Mouse (Mus musculus) limb, embryonic 13.5 days (tissue): ENCODE data around the gene Actr2. TPM values are rescaled to one million over a fixed set of nuclear protein-coding genes. Genes with fewer than 3 reads are reported as not detected.
A peak's percentile ranks its signal among the peaks of the same experiment; 100 is the strongest.

Source experiments
- ATAC-seq: fragments of 200-750 bp; cut with Nextera tagmentation; 2 replicates; pipeline ENCODE4 v1.8.0; 2017; ENCODE audit warnings: low read depth, moderate number of reproducible peaks, moderate TSS enrichment; ENCODE audit not compliant: low FRiP score
- H3K27ac ChIP-seq: fragments of 300-500 bp; sonication (generic); 2 replicates; pipeline ENCODE4 v1.5.1; 2015; ENCODE audit warnings: inconsistent platforms, mild to moderate bottlenecking, moderate library complexity
- H3K27me3 ChIP-seq: fragments of 300-500 bp; sonication (generic); 2 replicates; pipeline ENCODE4 v1.6.1; 2015; ENCODE audit warnings: mild to moderate bottlenecking, inconsistent platforms
- H3K36me3 ChIP-seq: fragments of 300-500 bp; sonication (generic); 2 replicates; pipeline ENCODE4 v1.6.1; 2015; ENCODE audit warnings: inconsistent platforms, mild to moderate bottlenecking, moderate library complexity
- H3K4me1 ChIP-seq: fragments of 300-500 bp; sonication (generic); 2 replicates; pipeline ENCODE4 v1.6.1; 2015; ENCODE audit warnings: inconsistent platforms
- H3K4me2 ChIP-seq: fragments of 300-500 bp; sonication (generic); replicated peaks from 2 replicates; pipeline ENCODE4 v1.6.1; 2015; ENCODE audit warnings: inconsistent platforms, mild to moderate bottlenecking, moderate library complexity
- H3K4me3 ChIP-seq: fragments of 300-500 bp; sonication (generic); 2 replicates; pipeline ENCODE4 v1.5.1; 2015; ENCODE audit warnings: moderate library complexity, mild to moderate bottlenecking, inconsistent platforms
- H3K9ac ChIP-seq: fragments of 300-500 bp; sonication (generic); 2 replicates; pipeline ENCODE4 v1.6.1; 2015; ENCODE audit warnings: mild to moderate bottlenecking, inconsistent platforms
- H3K9me3 ChIP-seq: fragments of 300-500 bp; sonication (generic); 2 replicates; pipeline ENCODE4 v1.6.1; 2016; ENCODE audit warnings: inconsistent platforms
- WGBS: fragments of 180-500 bp; shearing (Covaris S2); methylation state at CpG from one replicate; pipeline ENCODE4 v1.1.7; 2015; 5-methylcytosine and 5-hydroxymethylcytosine counted together
- polyA plus RNA-seq: library from polyadenylated mRNA; unstranded; fragments of >200 nt; fragmentation: Nextera tagmentation; extraction: Ambion mirVana; gene quantifications from 2 replicates; pipeline ENCODE4 v1.2.1, GENCODE M21; 2015

Gene Actr2
- polyA plus RNA-seq, 1 experiment from 2014 or later = 119 TPM

DNA sequence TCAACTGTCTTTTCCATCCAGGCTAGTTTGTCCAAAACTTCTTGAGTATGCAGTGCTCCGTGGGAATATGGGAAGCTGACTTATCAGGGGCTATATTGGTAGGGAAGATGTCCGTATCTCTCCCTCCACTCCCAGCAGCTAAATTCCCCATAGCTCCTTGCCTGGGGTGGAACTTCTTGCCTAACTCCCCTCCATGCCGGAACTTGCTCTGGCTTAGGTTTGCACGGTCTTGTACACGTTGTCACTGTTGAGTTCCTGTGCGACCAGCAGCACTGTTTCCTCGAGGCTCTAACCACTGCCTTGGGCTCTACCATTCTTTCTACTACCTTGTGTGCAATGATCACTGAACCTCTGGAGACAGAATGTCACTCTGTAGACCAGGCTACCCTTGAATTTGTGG, 4.6 kb downstream of the Actr2 start:
- Histone ChIP-seq H3K27ac (no peak overlapping the region), H3K4me1 (peaks cover 4% of the 10 kb centered on the region), H3K9me3 (no peaks in the 10 kb centered on the region), H3K27me3 (no peaks in the 10 kb centered on the region), H3K9ac (no peak overlapping the region), H3K4me2 (no peak overlapping the region), H3K36me3 (peaks cover 12% of the 10 kb centered on the region; the same call in 1 of the 2 replicates), H3K4me3 (no peak overlapping the region)
- WGBS = 92% methylated on average over 7 of the region's 7 CpGs
- no peak for ATAC-seq

DNA sequence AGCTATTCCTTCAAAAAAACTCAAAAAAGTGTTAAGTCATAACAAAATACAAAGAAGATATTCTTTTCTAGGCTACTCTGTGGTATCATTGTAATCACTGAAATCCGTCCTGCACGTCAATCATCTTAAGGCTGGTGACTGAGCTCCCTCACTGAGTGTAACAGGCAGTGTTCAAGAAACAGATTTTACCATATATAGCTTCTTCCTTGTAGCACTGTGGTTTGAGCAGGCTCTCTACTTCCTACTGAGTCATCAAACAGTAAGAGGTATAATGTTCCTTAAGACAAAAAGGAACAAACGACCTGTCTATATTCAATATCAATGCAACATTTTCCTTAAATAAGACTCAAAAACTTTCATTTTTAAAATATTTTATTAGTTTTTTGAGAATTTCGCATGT, 5.0 kb downstream of the Actr2 start:
- Histone ChIP-seq H3K9ac (no peak overlapping the region), H3K27me3 (no peaks in the 10 kb centered on the region), H3K4me2 (no peak overlapping the region), H3K4me3 (no peak overlapping the region), H3K4me1 (peaks cover 4% of the 10 kb centered on the region), H3K36me3 (peaks cover 12% of the 10 kb centered on the region; the same call in 1 of the 2 replicates), H3K27ac (no peak overlapping the region), H3K9me3 (no peaks in the 10 kb centered on the region)
- WGBS = 91% methylated on average over 4 of the region's 4 CpGs
- ATAC-seq = no peak

DNA sequence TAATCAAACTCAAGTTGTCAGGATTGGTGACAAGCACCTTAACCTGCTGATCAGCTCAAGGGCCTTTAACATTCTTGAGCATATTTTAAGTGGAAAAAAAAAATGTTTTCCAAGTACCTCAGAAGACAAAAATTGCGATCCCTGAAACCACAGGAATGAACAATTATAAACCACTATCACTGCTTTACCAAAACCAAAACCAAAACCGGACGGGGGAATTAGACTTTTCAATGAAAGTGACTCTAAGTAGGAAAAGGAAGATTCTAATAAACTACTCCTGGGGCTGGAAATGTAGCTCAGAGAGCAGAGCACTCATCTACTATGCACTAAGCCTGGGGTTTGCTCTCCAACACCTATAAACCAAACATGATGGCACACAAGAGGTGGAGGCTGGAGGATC, 5.8 kb downstream of the Actr2 start:
- H3K36me3 ChIP-seq = peaks cover 12% of the 10 kb centered on the region; the same call in 1 of the 2 replicates
- no peak overlapping the region for H3K4me3 ChIP-seq
- no peaks in the 10 kb centered on the region for H3K9me3 ChIP-seq
- H3K4me2 ChIP-seq = no peak overlapping the region
- no peak for ATAC-seq
- peaks cover 4% of the 10 kb centered on the region for H3K4me1 ChIP-seq
- WGBS = 88% methylated on average over 3 of the region's 3 CpGs
- H3K27ac ChIP-seq = no peak overlapping the region
- no peaks in the 10 kb centered on the region for H3K27me3 ChIP-seq
- no peak overlapping the region for H3K9ac ChIP-seq

DNA sequence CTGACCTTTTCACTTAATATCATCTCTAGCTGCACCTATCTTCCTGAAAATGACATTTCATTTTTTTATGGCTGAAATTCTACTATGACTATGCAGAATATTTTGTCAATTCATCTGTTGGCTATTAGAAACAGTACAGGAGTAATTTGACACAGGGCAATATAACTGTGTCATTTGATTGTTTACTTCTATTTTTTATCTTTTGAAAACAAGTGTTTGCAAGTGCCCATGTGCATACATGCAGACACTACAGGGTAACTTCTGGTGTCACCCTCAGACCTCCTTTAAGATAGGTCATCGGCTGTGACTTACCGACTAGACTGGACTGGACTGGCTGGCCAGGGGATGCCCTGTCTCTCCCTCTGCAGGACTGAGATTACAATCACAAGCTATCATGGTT, 8.8 kb downstream of the Actr2 start:
- Histone ChIP-seq H3K4me3 (no peak overlapping the region), H3K4me1 (no peaks in the 10 kb centered on the region), H3K36me3 (peaks cover 16% of the 10 kb centered on the region), H3K9ac (no peak overlapping the region), H3K4me2 (no peak overlapping the region), H3K27ac (no peak overlapping the region), H3K9me3 (no peaks in the 10 kb centered on the region), H3K27me3 (no peaks in the 10 kb centered on the region)
- no peak for ATAC-seq
- WGBS = 99% methylated on average over 2 of the region's 2 CpGs

DNA sequence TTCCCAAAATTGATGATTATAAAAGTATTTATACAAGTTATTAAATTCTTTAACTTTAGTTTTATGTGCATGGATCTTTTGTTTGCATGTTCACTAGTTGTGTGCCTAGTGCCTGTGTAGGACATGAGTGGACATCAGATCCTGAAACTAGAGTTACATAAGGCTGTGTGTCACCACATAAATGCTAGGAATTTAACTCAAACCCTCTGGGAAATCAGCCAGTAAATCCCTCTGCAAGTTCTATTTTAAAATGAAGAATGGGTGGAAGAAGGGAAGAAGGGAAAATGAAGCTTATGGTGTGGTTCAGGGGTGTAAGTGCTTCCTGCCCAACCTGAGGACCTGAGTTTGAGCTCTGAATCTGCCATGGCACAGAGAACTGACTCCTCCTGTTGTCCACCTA, 26.4 kb downstream of the Actr2 start:
- ATAC-seq = no peak
- no peak overlapping the region for H3K4me3 ChIP-seq
- H3K36me3 ChIP-seq = peaks cover 57% of the 10 kb centered on the region
- no peaks in the 10 kb centered on the region for H3K9me3 ChIP-seq
- no peak overlapping the region for H3K9ac ChIP-seq
- no peak overlapping the region for H3K27ac ChIP-seq
- no peaks in the 10 kb centered on the region for H3K27me3 ChIP-seq
- no peak overlapping the region for H3K4me2 ChIP-seq
- no peaks in the 10 kb centered on the region for H3K4me1 ChIP-seq

DNA sequence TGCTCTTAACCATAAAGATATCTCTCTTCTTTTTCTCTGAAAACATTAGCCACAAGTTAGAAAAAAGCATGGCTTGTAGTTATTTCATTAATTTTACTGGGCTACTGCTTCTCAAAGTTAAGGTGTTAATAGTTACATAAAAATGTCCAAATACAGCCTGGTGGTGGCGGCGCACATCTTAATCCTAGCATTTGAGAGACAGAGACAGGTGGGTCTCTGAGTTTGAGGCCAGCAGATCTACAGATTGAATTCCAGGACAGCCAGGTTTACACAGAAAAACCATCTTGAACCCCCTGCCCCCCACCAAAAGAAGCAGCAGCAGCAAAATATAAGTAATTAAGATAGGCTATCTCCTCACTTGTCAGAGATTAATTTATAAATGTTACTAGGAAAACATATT, 27.1 kb downstream of the Actr2 start:
- Histone ChIP-seq H3K36me3 (peaks cover 58% of the 10 kb centered on the region), H3K4me1 (no peaks in the 10 kb centered on the region), H3K4me2 (no peak overlapping the region), H3K9ac (no peak overlapping the region), H3K27ac (no peak overlapping the region), H3K27me3 (no peaks in the 10 kb centered on the region), H3K4me3 (no peak overlapping the region), H3K9me3 (no peaks in the 10 kb centered on the region)
- ATAC-seq = no peak
- WGBS = 76% methylated on average over 2 of the region's 2 CpGs

DNA sequence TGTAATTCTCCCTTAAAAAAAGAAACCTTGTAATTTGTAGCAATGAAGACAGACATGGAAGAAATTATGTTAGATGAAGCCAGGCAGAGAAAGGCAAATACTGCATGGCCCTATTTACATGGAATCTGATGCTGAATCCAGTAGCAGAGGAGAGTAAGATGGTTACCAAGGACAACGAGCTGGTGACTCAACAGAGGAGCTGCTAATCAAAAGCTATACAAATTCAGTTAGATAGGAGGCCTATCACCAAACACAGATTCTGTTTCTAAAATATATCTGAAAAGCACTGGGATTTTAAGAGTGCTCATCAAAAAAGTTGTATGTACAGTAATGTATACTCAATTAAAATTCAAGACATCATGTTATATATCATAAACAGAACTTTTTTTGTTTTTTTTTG, 37.3 kb downstream of the Actr2 start:
- Histone ChIP-seq H3K9me3 (no peaks in the 10 kb centered on the region), H3K27ac (no peak overlapping the region), H3K4me1 (no peaks in the 10 kb centered on the region), H3K4me2 (no peak overlapping the region), H3K27me3 (no peaks in the 10 kb centered on the region), H3K9ac (no peak overlapping the region), H3K4me3 (no peak overlapping the region), H3K36me3 (peaks cover 79% of the 10 kb centered on the region)
- 77% methylated on average over 1 of the region's 1 CpGs for WGBS
- no peak for ATAC-seq

DNA sequence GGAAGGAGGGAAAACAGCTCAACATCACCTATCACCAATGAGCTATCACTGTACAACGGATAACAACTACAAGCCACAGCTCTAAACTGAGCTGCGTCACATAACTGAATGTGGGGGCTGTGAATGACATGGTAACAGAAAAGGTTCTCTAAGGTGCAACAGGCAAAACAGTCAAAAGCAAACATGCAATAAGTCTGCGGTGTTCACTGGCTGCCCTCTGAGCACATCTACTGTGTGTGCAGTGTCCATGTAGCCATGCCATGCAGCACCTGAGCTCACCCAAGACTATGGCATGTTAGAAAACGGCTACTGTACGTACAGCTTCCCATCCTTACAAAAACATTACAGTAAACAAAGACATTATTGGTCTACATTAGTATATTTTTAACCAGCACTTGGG, 39.9 kb downstream of the Actr2 start:
- H3K4me3 ChIP-seq = no peak overlapping the region
- no peaks in the 10 kb centered on the region for H3K9me3 ChIP-seq
- H3K27me3 ChIP-seq = no peaks in the 10 kb centered on the region
- H3K9ac ChIP-seq = no peak overlapping the region
- ATAC-seq = no peak
- peaks cover 73% of the 10 kb centered on the region for H3K36me3 ChIP-seq
- no peak overlapping the region for H3K4me2 ChIP-seq
- H3K4me1 ChIP-seq = no peaks in the 10 kb centered on the region
- no peak overlapping the region for H3K27ac ChIP-seq
- 95% methylated on average over 5 of the region's 5 CpGs for WGBS

DNA sequence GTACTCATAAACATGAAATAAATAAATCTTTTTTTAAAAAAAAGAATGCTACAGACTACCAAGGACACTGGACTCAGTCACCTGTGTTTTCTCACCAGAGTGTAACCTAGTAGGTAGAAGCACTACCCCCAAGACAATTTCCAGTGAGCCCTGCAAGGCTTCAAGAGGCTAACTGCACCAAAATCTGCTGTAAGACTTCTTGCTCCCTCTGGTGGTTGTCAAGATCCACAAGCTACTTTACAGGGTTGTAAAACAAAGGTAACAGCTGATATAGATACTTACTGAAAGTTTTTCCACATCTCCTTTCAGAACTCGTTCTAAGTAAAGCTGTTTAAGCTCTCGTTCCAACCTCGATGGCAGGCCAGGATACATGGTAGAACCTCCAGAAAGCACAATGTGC, 40.5 kb downstream of the Actr2 start:
- Histone ChIP-seq H3K36me3 (peaks cover 73% of the 10 kb centered on the region), H3K4me1 (no peaks in the 10 kb centered on the region), H3K4me2 (no peak overlapping the region), H3K27ac (no peak overlapping the region), H3K27me3 (no peaks in the 10 kb centered on the region), H3K9ac (no peak overlapping the region), H3K4me3 (no peak overlapping the region), H3K9me3 (no peaks in the 10 kb centered on the region)
- ATAC-seq = no peak
- 67% methylated on average over 3 of the region's 3 CpGs for WGBS

DNA sequence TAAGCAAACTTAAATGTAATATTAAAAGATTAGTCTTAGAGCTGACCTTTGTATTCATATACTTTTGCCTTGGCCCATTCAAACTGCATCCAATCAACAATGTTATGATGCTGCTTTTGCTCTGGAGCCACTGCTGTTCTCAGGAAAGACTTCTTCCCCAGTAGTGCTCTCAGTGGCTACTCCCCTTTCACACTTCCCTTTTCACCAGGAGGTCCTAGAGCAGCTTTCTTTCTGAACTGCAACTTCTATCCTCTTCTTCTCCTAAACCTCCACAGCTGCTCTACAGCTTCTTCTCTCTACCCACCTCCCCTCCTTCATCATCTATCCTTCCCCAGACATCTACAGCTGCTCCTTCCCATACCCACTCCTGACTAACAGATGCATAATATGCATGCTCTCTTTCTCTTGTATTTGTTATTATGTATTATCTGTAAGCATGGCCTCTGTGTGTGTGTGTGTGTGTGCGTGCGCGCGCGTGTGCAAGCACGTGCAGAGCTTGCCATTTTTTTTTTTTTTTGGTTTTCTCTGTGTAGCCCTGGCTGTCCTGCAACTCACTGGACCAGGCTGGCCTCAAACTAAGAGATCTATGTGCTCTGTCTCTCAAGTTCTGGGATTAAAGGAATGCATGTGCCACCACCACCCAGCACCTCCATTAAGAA, 44.2 kb downstream of the Actr2 start:
- 90% methylated on average over 6 of the region's 6 CpGs for WGBS
- Histone ChIP-seq H3K4me2 (no peak overlapping the region), H3K9me3 (no peaks in the 10 kb centered on the region), H3K4me3 (no peak overlapping the region), H3K4me1 (peaks cover 24% of the 10 kb centered on the region), H3K27me3 (no peaks in the 10 kb centered on the region), H3K27ac (no peak overlapping the region), H3K9ac (no peak overlapping the region), H3K36me3 (peaks cover 68% of the 10 kb centered on the region)
- no peak for ATAC-seq

DNA sequence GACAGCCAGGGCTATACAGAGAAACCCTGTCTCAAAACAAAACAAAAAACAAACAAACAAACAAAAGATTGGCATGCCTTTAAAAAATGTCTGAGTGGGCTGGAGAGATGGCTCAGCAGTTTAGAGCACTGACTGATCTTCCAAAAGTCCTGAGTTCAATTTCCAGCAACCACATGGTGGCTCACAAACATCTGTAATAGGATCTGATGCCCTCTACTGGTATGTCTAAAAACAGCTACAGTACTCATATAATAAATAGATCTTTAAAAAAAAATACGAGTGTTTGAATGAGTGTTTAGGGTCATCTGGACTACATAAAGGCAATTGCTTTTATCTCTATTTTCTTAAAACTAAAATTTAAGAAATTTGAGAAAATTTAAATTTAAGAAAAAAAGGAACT, 45.2 kb downstream of the Actr2 start:
- Histone ChIP-seq H3K36me3 (peaks cover 65% of the 10 kb centered on the region), H3K4me2 (no peak overlapping the region), H3K9me3 (no peaks in the 10 kb centered on the region), H3K27me3 (no peaks in the 10 kb centered on the region), H3K4me3 (no peak overlapping the region), H3K27ac (no peak overlapping the region), H3K9ac (no peak overlapping the region), H3K4me1 (peaks cover 24% of the 10 kb centered on the region)
- 51% methylated on average over 1 of the region's 1 CpGs for WGBS
- ATAC-seq = no peak

DNA sequence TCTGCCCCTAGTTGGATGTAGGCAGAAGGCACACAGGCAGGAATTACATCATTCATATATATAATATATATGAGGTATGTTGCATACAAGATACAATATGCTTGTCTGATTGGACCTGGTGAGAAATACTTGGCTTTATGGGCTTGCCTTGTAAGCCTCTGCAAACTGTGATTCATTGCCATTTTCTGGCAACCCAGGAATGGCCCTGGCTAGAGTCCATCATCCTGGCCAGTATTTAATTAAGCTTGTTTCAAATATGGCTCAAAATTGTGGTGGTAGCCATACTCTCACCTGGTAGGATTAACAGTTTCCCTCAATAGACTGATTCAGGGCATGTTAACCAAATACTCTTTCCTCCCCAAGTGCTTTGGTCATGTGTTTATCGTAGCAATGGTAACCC, 46.6 kb downstream of the Actr2 start:
- peaks cover 24% of the 10 kb centered on the region for H3K4me1 ChIP-seq
- no peaks in the 10 kb centered on the region for H3K27me3 ChIP-seq
- ATAC-seq = peak; percentile 44; the same call in 1 of the 2 replicates
- no peaks in the 10 kb centered on the region for H3K9me3 ChIP-seq
- no peak overlapping the region for H3K4me2 ChIP-seq
- peaks cover 56% of the 10 kb centered on the region for H3K36me3 ChIP-seq
- H3K9ac ChIP-seq = no peak overlapping the region
- 61% methylated on average over 1 of the region's 1 CpGs for WGBS
- H3K4me3 ChIP-seq = no peak overlapping the region
- no peak overlapping the region for H3K27ac ChIP-seq

DNA sequence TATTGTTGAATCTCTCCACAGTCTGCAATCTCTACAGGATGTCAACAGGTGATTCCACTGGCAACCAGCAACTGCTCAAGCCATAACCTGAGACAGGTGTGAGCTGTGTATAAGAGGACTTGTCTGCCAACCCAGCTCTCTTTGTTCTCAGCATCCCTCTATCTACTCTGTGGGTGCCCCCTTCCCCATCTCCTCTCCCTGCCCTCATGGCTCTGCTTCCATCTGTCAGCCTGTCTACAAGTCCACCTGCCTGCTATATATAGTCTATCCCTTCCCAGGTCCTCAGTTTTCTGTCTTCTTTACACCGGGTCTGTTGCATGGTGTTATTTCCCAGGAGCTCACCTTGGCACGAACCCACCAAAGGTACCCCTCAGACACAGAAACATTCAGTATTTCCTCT, 47.8 kb downstream of the Actr2 start:
- no peak for ATAC-seq
- no peak overlapping the region for H3K9ac ChIP-seq
- no peaks in the 10 kb centered on the region for H3K27me3 ChIP-seq
- WGBS = 83% methylated on average over 2 of the region's 2 CpGs
- no peak overlapping the region for H3K4me3 ChIP-seq
- H3K36me3 ChIP-seq = peaks cover 58% of the 10 kb centered on the region
- peaks cover 24% of the 10 kb centered on the region for H3K4me1 ChIP-seq
- no peak overlapping the region for H3K4me2 ChIP-seq
- no peak overlapping the region for H3K27ac ChIP-seq
- no peaks in the 10 kb centered on the region for H3K9me3 ChIP-seq
